Mouse (Mus musculus) spleen, adult 2 months (tissue): Measurements from ENCODE around the gene D430041D05Rik. TPM values are rescaled to one million over a fixed set of nuclear protein-coding genes. Genes with fewer than 3 reads are reported as not detected.

Experiments
- DNase-seq, 2 experiments: peaks; one replicate each; pipeline versions ENCODE4 v3.0.0 to v3.0.0-alpha.2; 2012 to 2021; ENCODE audit warnings: low spot score in 2 of 2, low read depth in 1 of 2
- H3K27ac ChIP-seq: fragments of 200-500 bp; 2 replicates; pipeline ENCODE4 v1.5.1; 2012; ENCODE audit warnings: low read length, inconsistent platforms; ENCODE audit not compliant: insufficient read depth
- H3K27me3 ChIP-seq: fragments of 200-500 bp; 2 replicates; pipeline ENCODE4 v1.6.1; 2012; ENCODE audit warnings: mild to moderate bottlenecking, moderate library complexity, low read length, inconsistent platforms; ENCODE audit not compliant: control insufficient read depth, insufficient read depth
- H3K36me3 ChIP-seq: fragments of 200-500 bp; 2 replicates; pipeline ENCODE4 v1.6.1; 2012; ENCODE audit warnings: mild to moderate bottlenecking, low read length, inconsistent platforms; ENCODE audit not compliant: control insufficient read depth, insufficient read depth
- H3K4me1 ChIP-seq: fragments of 200-500 bp; 2 replicates; pipeline ENCODE4 v1.6.1; 2011; ENCODE audit warnings: inconsistent platforms; ENCODE audit not compliant: control insufficient read depth, insufficient read depth, insufficient read length
- H3K4me3 ChIP-seq: fragments of 200-500 bp; 2 replicates; pipeline ENCODE4 v1.5.1; 2011; ENCODE audit warnings: mild to moderate bottlenecking, inconsistent platforms; ENCODE audit not compliant: insufficient read depth, insufficient read length; ENCODE audit errors: extremely low read depth
- CTCF ChIP-seq: fragments of 200-500 bp; IDR thresholded peaks from 2 replicates; pipeline ENCODE4 v1.5.1; 2011; ENCODE audit warnings: mild to moderate bottlenecking, inconsistent platforms; ENCODE audit not compliant: insufficient read depth, insufficient read length, insufficient replicate concordance; ENCODE audit errors: extremely low read depth
- POLR2A ChIP-seq: fragments of 200-500 bp; IDR thresholded peaks from 2 replicates; pipeline ENCODE4 v1.6.1; 2011; ENCODE audit warnings: low read depth, low read length, inconsistent platforms
- WGBS: fragments of 180-500 bp; shearing (Covaris S2); methylation state at CpG from one replicate; pipeline ENCODE4 v1.1.7; 2018; 5-methylcytosine and 5-hydroxymethylcytosine counted together
- polyA plus RNA-seq: library from polyadenylated mRNA; depleted of rRNA; stranded (reverse); fragments of >200 nt; gene quantifications from 2 replicates; pipeline ENCODE4 v1.2.3, GENCODE M21; 2012

Gene D430041D05Rik
- polyA plus RNA-seq, 1 experiment, result 0.01 TPM

DNA sequence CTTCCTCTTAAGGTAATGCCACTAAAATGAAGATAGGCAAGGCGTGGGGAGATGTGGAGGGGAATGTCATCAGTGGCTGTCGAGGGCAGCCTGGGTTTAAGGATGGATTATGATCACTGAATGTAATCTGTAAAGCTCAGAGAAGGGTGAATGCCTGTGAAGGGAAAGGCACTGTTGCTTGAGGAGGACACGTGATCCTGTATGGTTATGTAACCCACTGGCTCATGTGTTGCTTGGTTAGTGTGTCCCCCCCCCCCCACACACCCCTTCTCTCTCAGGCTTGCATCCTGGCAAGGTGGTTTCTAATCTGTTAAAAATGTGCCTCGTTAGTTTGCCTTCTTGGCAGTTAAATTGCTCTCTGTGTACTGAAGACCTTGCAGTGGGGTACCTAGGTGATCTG lies 173.7 kb downstream of the D430041D05Rik start:
- Histone ChIP-seq H3K4me3 (no peak overlapping the region), H3K27ac (no peak overlapping the region), H3K4me1 (no peaks in the 10 kb centered on the region), H3K36me3 (no peaks in the 10 kb centered on the region), H3K27me3 (no peaks in the 10 kb centered on the region)
- no peak for DNase-seq
- TF ChIP-seq POLR2A (no peak), CTCF (no peak)
- 59% methylated on average over 4 of the region's 4 CpGs for WGBS

DNA sequence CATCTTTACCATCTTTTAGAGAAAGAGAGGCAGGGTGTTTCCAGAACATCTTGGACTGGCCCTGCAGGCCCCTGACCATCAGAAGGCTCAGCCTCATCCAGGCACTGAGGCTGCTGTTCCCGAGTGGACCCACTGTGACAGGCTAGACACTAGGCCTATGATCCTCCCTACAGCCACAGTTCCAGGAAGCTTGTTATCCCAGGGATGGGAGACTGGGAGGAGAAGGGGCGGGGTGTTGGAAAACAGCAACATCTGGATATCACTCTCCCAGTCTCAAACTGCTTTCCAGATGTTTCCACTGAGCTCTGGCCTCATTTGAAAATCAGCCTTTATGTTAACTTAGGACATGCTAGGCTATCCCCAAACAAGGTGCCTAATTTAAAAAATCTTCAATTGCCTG lies 180.4 kb downstream of the D430041D05Rik start:
- H3K27me3 ChIP-seq, result no peaks in the 10 kb centered on the region
- H3K4me3 ChIP-seq, result no peak overlapping the region
- H3K27ac ChIP-seq, result no peak overlapping the region
- H3K36me3 ChIP-seq, result no peaks in the 10 kb centered on the region
- 71% methylated on average over 2 of the region's 2 CpGs for whole genome bisulfite sequencing
- TF ChIP-seq CTCF (no peak), POLR2A (no peak)
- DNase-seq, result no peak
- no peaks in the 10 kb centered on the region for H3K4me1 ChIP-seq

DNA sequence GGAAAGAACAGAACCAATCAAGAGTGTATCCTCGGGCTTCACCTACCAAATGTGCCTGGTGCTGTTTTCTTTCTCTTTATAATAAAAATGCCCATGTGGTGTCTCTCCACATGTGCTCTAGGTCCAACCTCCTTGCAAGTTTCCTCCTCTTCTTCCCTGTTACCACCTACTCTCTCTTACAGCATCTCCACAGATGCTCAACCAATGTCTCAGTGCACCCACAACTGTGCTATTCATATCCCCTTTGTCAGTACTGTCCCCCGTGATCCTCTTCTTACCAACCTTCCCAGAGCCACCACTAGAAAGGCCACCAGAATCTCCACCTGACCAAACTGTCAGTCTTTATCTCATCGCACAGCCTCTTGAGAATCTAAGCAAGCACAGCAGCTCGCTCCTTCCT lies 184.8 kb downstream of the D430041D05Rik start:
- no peak for TF ChIP-seq POLR2A
- 83% methylated on average over 4 of the region's 4 CpGs for WGBS
- no peaks in the 10 kb centered on the region for H3K36me3 ChIP-seq
- H3K4me1 ChIP-seq, result no peaks in the 10 kb centered on the region
- no peak overlapping the region for H3K4me3 ChIP-seq
- H3K27me3 ChIP-seq, result no peaks in the 10 kb centered on the region
- DNase-seq, result no peak
- no peak overlapping the region for H3K27ac ChIP-seq

DNA sequence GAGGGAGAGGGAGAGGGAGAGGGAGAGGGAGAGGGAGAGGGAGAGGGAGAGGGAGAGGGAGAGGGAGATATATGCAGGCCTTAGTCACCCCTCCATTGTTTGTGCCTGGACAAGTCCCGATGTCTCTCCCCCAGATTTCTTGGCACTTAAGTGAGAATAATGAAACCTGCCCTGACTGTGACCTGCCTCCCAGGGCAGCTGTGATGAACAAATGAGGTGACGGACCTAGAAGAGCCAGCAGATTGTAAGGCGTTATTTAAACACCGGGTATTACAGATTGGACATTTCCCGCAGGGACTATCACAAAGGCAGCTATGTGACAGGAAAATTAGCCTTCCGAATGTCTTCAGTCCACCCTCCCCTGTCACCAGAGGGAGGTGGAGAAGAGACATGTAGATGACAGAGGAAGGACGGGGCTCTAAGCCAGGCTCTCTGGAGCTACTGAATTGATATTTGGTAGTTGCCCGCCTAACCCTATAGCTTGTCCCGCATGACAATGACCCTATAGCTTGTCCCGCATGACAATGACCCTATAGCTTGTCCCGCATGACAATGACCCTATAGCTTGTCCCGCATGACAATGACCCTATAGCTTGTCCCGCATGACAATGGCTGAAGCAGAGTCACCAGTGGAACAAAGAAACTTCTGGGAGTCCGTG lies 191.0 kb downstream of the D430041D05Rik start:
- H3K36me3 ChIP-seq, result no peaks in the 10 kb centered on the region
- H3K27ac ChIP-seq, result no peak overlapping the region
- no peak for TF ChIP-seq CTCF
- TF ChIP-seq POLR2A, result no peak
- 83% methylated on average over 14 of the region's 14 CpGs for WGBS
- no peaks in the 10 kb centered on the region for H3K27me3 ChIP-seq
- no peak overlapping the region for H3K4me3 ChIP-seq
- no peak for DNase-seq
- H3K4me1 ChIP-seq, result no peaks in the 10 kb centered on the region

DNA sequence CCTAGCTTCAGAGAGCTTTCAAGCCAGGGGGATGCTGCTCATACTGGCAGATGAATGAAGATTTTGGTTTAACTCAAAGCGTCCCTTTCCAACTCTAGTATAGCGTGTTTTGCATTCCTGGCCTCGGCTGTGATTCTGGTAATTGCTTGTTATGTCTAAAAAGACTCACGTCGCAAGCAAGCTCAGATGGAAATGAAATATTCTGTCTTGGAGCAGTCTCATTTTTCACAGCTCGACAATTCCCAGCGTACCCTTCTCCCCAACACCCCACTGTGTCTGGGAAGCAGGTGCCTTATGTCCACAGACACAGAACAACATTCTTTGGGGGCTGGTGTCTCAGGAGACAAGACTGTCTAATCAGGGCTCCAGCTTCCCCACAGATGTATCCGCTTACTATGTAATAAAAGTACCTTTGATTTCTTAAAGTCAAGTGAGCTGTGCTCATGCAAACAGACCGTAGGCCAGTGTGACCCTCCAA lies 192.2 kb downstream of the D430041D05Rik start:
- TF ChIP-seq POLR2A (no peak), CTCF (no peak)
- H3K4me1 ChIP-seq, result no peaks in the 10 kb centered on the region
- no peak for DNase-seq
- H3K36me3 ChIP-seq, result no peaks in the 10 kb centered on the region
- H3K4me3 ChIP-seq, result no peak overlapping the region
- WGBS, result 80% methylated on average over 9 of the region's 9 CpGs
- no peak overlapping the region for H3K27ac ChIP-seq
- H3K27me3 ChIP-seq, result no peaks in the 10 kb centered on the region

DNA sequence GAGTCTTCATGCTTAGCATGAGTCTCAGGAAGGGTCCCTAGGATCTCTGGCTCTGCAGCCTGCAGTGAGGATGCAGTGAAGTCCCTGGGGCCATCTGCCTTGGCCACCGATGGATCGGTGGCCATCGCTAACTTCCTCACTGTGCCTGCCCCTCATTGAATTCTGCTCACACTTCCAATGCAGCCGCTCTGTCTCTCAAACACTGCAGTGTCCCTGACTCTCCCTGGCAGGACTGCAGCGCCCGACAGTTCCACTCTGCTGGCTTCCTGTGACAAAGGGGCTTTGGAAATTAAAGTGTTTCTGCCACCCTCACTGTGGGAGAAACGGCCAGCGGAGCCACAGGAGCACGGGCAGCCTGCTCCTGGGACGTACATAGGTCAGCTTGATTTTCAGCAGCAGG lies 192.7 kb downstream of the D430041D05Rik start:
- Histone ChIP-seq H3K4me3 (no peak overlapping the region), H3K36me3 (no peaks in the 10 kb centered on the region), H3K27me3 (no peaks in the 10 kb centered on the region), H3K4me1 (no peaks in the 10 kb centered on the region), H3K27ac (no peak overlapping the region)
- TF ChIP-seq CTCF (no peak), POLR2A (no peak)
- WGBS, result 82% methylated on average over 10 of the region's 10 CpGs
- no peak for DNase-seq

DNA sequence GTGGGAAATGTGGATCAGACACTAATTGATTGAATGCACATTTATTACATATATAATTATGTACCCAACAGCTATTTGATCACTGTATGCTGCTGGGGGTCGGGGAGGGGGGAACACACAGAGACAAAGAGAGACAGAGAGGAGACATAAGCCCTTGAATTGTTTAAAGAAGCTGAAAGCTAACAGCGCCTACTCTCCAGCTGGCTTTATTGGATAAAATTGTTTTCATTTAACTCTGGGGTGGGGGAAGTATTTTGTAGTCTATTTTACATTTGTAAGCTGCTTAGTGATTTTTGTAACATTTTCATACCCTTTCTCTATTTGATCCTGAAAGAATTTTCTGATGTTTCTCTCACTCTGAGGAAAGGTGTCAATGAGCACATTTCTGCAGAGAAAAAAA lies 201.4 kb downstream of the D430041D05Rik start:
- 83% methylated on average over 2 of the region's 2 CpGs for WGBS
- TF ChIP-seq CTCF (no peak), POLR2A (no peak)
- Histone ChIP-seq H3K27me3 (no peaks in the 10 kb centered on the region), H3K36me3 (no peaks in the 10 kb centered on the region), H3K4me3 (no peak overlapping the region), H3K4me1 (no peaks in the 10 kb centered on the region; the same call in 1 of the 2 replicates), H3K27ac (no peak overlapping the region)
- DNase-seq, result no peak
